14 mouse cellular contexts compared by ENCODE assay signal in genomic region chr17:5994606-5995005, GRCm38 (mm10). TPM values are rescaled to one million over a fixed set of nuclear protein-coding genes. Genes with fewer than 3 reads are reported as not detected.
A peak's percentile ranks its signal among the peaks of the same experiment; 100 is the strongest.
DNase-seq lines count a peak whose midpoint lies in the region; ATAC-seq and TF ChIP-seq lines count a peak whose summit lies in the region.
"Had no signal": no experiment of that assay in that cellular context is flagged by ENCODE, and none has a peak within 500 bp of the region (broad histone marks: within the 10 kb centered on the region; RNA-seq: fewer than 3 reads in every experiment).

No protein-coding gene starts in this region.

- H3K4me3 ChIP-seq in heart, embryonic 11.5 days (ENCODE audit: low read depth, low read length): no peak overlapping the region
- H3K4me3 ChIP-seq in lung, postnatal 0 days (ENCODE audit: low read depth, low read length): no peak overlapping the region
- no peak overlapping the region for H3K4me3 ChIP-seq in macrophage (ENCODE audit: inconsistent target)
- H3K4me3 ChIP-seq: forebrain, embryonic 15.5 days; liver, embryonic 15.5 days; midbrain, embryonic 13.5 days; neural tube, embryonic 12.5 days had no signal

- no peak for TF ChIP-seq EP300 in lung, postnatal 0 days (IDR thresholded peaks at IDR 0.05)

- TF ChIP-seq CTCF in lung, postnatal 0 days (IDR thresholded peaks at IDR 0.05): no peak

- peak; percentile 94 for DNase-seq in heart, adult 11 months
- DNase-seq in lung, postnatal 0 days (ENCODE audit: low spot score): peak; percentile 44
- no peak for DNase-seq in lung, adult 18-20 months
- DNase-seq in MN1 (ENCODE audit: low spot score) (peak; percentile 70), liver (no peak)
- DNase-seq in cerebellum, postnatal 25 days: no peak
- DNase-seq: cerebellum, adult 11 months; kidney, postnatal 14 days had no signal

- H3K27ac ChIP-seq in heart, embryonic 11.5 days (ENCODE audit: low read depth, low read length): no peak overlapping the region
- no peak overlapping the region for H3K27ac ChIP-seq in lung, postnatal 0 days (ENCODE audit: low read length)
- peak overlapping the region; percentile 58 for H3K27ac ChIP-seq in macrophage
- H3K27ac ChIP-seq: forebrain, embryonic 15.5 days; liver, embryonic 15.5 days; midbrain, embryonic 13.5 days; neural tube, embryonic 12.5 days had no signal

- H3K4me1 ChIP-seq in heart, embryonic 11.5 days (ENCODE audit: control insufficient read depth, insufficient read depth, low read length): peaks cover 31% of the 10 kb centered on the region
- no peaks in the 10 kb centered on the region; the same call in 1 of the 2 replicates for H3K4me1 ChIP-seq in lung, postnatal 0 days (ENCODE audit: insufficient read depth, low read depth, low read length)
- H3K4me1 ChIP-seq: forebrain, embryonic 15.5 days; liver, embryonic 15.5 days; midbrain, embryonic 13.5 days; neural tube, embryonic 12.5 days had no signal

- H3K79me2 ChIP-seq in macrophage (ENCODE audit: inconsistent target): no peaks in the 10 kb centered on the region

- H3K27me3 ChIP-seq in heart, embryonic 11.5 days (ENCODE audit: control insufficient read depth, insufficient read depth, low read length): no peaks in the 10 kb centered on the region
- H3K27me3 ChIP-seq in lung, postnatal 0 days (replicated peaks; ENCODE audit: insufficient read depth, low read length): no peaks in the 10 kb centered on the region
- H3K27me3 ChIP-seq: forebrain, embryonic 15.5 days; liver, embryonic 15.5 days; midbrain, embryonic 13.5 days; neural tube, embryonic 12.5 days had no signal

- ATAC-seq in heart, embryonic 11.5 days (replicated peaks; ENCODE audit: insufficient number of reproducible peaks, low FRiP score, low TSS enrichment): no peak
- ATAC-seq in lung, postnatal 0 days: peak; percentile 24; the same call in 1 of the 2 replicates
- ATAC-seq: forebrain, embryonic 15.5 days; midbrain, embryonic 13.5 days had no signal

- no peak overlapping the region for H3K4me2 ChIP-seq in heart, embryonic 11.5 days
- no peak overlapping the region for H3K4me2 ChIP-seq in lung, postnatal 0 days (replicated peaks; ENCODE audit: low read depth, low read length)
- H3K4me2 ChIP-seq: forebrain, embryonic 15.5 days; liver, embryonic 15.5 days; midbrain, embryonic 13.5 days; neural tube, embryonic 12.5 days had no signal

- no peak overlapping the region for H3K9ac ChIP-seq in heart, embryonic 11.5 days (ENCODE audit: low read depth, low read length)
- no peak overlapping the region for H3K9ac ChIP-seq in lung, postnatal 0 days (replicated peaks; ENCODE audit: low read depth)
- H3K9ac ChIP-seq: forebrain, embryonic 15.5 days; liver, embryonic 15.5 days; midbrain, embryonic 13.5 days; neural tube, embryonic 12.5 days had no signal

- WGBS in heart, embryonic 11.5 days (ENCODE audit: insufficient replicate concordance): 54% methylated on average over 6 of the region's 6 CpGs
- 61% methylated on average over 6 of the region's 6 CpGs for WGBS in lung, postnatal 0 days
- WGBS in macrophage (ENCODE audit: missing documents): 65% methylated on average over 6 of the region's 6 CpGs

- H3K9me3 ChIP-seq in heart, embryonic 11.5 days (replicated peaks; ENCODE audit: control insufficient read depth, low read length): no peaks in the 10 kb centered on the region
- no peaks in the 10 kb centered on the region for H3K9me3 ChIP-seq in lung, postnatal 0 days (ENCODE audit: low read length)
- H3K9me3 ChIP-seq: forebrain, embryonic 15.5 days; liver, embryonic 15.5 days; midbrain, embryonic 13.5 days; neural tube, embryonic 12.5 days had no signal

- no peaks in the 10 kb centered on the region for H3K36me3 ChIP-seq in heart, embryonic 11.5 days (ENCODE audit: control insufficient read depth, insufficient read depth, low read length)
- no peaks in the 10 kb centered on the region for H3K36me3 ChIP-seq in lung, postnatal 0 days (ENCODE audit: insufficient read depth, low read length)
- H3K36me3 ChIP-seq in macrophage (ENCODE audit: inconsistent target): no peaks in the 10 kb centered on the region; the same call in 1 of the 2 replicates
- H3K36me3 ChIP-seq: forebrain, embryonic 15.5 days; liver, embryonic 15.5 days; midbrain, embryonic 13.5 days; neural tube, embryonic 12.5 days had no signal

RNA-seq across cellular contexts. Expression of gene Synj2, which starts 53.5 kb away (rescaled TPM):
- polyA plus RNA-seq in heart, embryonic 11.5 days (2014; fragmentation: Nextera tagmentation; extraction: Ambion mirVana): 3.0 and 3.3 TPM in 2 replicates
- polyA plus RNA-seq in lung, postnatal 0 days (2015; fragmentation: Nextera tagmentation; extraction: Ambion mirVana): 1.8 and 2.1 TPM in 2 replicates
- total RNA-seq in macrophage (2018; cell fraction: chromatin; rRNA removed): 10 to 100 TPM in 23 of 26 experiments, 1 to 10 TPM in 3; 7.5 to 79.6 (median 43.2) TPM
- total RNA-seq in macrophage (2018; cell fraction: cytosol; rRNA removed): 10 to 100 TPM in 6 of 26 experiments, 1 to 10 TPM in 20; 3.9 to 11.1 (median 8.9) TPM
- total RNA-seq in macrophage (2018; cell fraction: nucleus; rRNA removed): 10 to 100 TPM in 20 of 26 experiments, 1 to 10 TPM in 6; 6.4 to 47.9 (median 19.5) TPM
- 6.0 to 14.0 TPM (median 7.9 TPM) in 3 replicates for polyA plus RNA-seq in macrophage (2018)

Comparison
In these comparisons a context has a peak if more than half of its experiments do, and no peak if none do; other contexts are left out.
1. DNase-seq: peak in heart, adult 11 months (single experiment), lung, postnatal 0 days (single experiment) and MN1 (single experiment); none in lung, adult 18-20 months (0 of 2), cerebellum, postnatal 25 days (0 of 2) and liver (single experiment).